Mouse (Mus musculus) thymus, postnatal 0 days (tissue): ENCODE data around the gene Gm15127. TPM values are rescaled to one million over a fixed set of nuclear protein-coding genes. Genes with fewer than 3 reads are reported as not detected.
"Not testable (repeated sequence)": the region's sequence is repeated elsewhere in the genome, so short reads cannot be mapped to it uniquely, and the experiment has no call there.

ENCODE experiments used
- DNase-seq: peaks from one replicate; pipeline ENCODE4 v3.0.0-alpha.2; 2015; ENCODE audit warnings: low spot score
- polyA plus RNA-seq: library from polyadenylated mRNA; unstranded; fragments of >200 nt; fragmentation: Nextera tagmentation; extraction: Ambion mirVana; gene quantifications from 2 replicates; pipeline ENCODE4 v1.2.1, GENCODE M21; 2015

Gm15127 gene
- polyA plus RNA-seq: not detected in 2 replicates

- DNase-seq: not testable (repeated sequence)
Observed at GRCm38 (mm10) chrX:148663298-148663697, at the start of gene Gm15127. Gene Gm15127, plus strand, starts transcription at chrX:148663598.

- DNase-seq: not testable (repeated sequence)
Observed at GRCm38 (mm10) chrX:148615053-148615452, 48.3 kb upstream of the Gm15127 start, which contains the start of gene Gm8334. Gene Gm8334, minus strand, starts transcription at chrX:148615153.

- not testable (repeated sequence) for DNase-seq
Observed at GRCm38 (mm10) chrX:148676290-148676689, 12.9 kb downstream of the Gm15127 start.

Other genes starting within 250 kb of the Gm15127 start
- not detected in 2 replicates for gene Gm15114, start 174.6 kb upstream of the Gm15127 start, polyA plus RNA-seq
- not detected in 2 replicates for gene Gm8334, start 48.4 kb upstream of the Gm15127 start, polyA plus RNA-seq
- not detected in 2 replicates for gene Luzp4, start 194.0 kb downstream of the Gm15127 start, polyA plus RNA-seq